Mouse (Mus musculus) liver, embryonic 14.5 days (tissue): ENCODE data around the gene Timm50. TPM values are rescaled to one million over a fixed set of nuclear protein-coding genes. Genes with fewer than 3 reads are reported as not detected.

ENCODE experiments used
- ATAC-seq: fragments of 200-750 bp; cut with Nextera tagmentation; 2 replicates; pipeline ENCODE4 v1.8.0; 2017; ENCODE audit warnings: moderate number of reproducible peaks, mild to moderate bottlenecking, moderate library complexity; ENCODE audit not compliant: insufficient read depth
- DNase-seq, 3 experiments: peaks; one replicate each; pipeline ENCODE4 v3.0.0-alpha.2; 2012 to 2013; ENCODE audit warnings: low read depth in 3 of 3, low spot score in 3 of 3
- H3K27ac ChIP-seq: fragments of 300-500 bp; sonication (generic); 2 replicates; pipeline ENCODE4 v1.5.1; 2014; ENCODE audit warnings: moderate library complexity, mild to moderate bottlenecking, control low read depth, inconsistent platforms
- H3K27me3 ChIP-seq: fragments of 300-500 bp; sonication (generic); 2 replicates; pipeline ENCODE4 v1.6.1; 2014; ENCODE audit warnings: mild to moderate bottlenecking, low read length, moderate library complexity; ENCODE audit not compliant: control insufficient read depth, insufficient read depth
- H3K36me3 ChIP-seq: fragments of 300-500 bp; sonication (generic); replicated peaks from 2 replicates; pipeline ENCODE4 v1.6.1; 2014; ENCODE audit warnings: low read depth; ENCODE audit not compliant: control insufficient read depth, insufficient read depth
- H3K4me1 ChIP-seq, 2 experiments: fragments of 200-500 bp in 1 of 2; fragments of 300-500 bp in 1 of 2; sonication (generic) in 1 of 2; replicated peaks; 2 replicates each; pipeline ENCODE4 v1.6.1; 2012 to 2014; ENCODE audit warnings: antibody characterized with exemption in 1 of 2, inconsistent platforms in 1 of 2, low read length in 1 of 2; ENCODE audit not compliant: control insufficient read depth in 2 of 2, insufficient read depth in 2 of 2
- H3K4me2 ChIP-seq: fragments of 300-500 bp; sonication (generic); 2 replicates; pipeline ENCODE4 v1.6.1; 2014; ENCODE audit warnings: low read depth, mild to moderate bottlenecking, control low read depth, moderate library complexity
- H3K4me3 ChIP-seq, 2 experiments: fragments of 200-500 bp in 1 of 2; fragments of 300-500 bp in 1 of 2; sonication (generic) in 1 of 2; 2 replicates each; pipeline ENCODE4 v1.5.1; 2012 to 2014; ENCODE audit warnings: low read depth in 2 of 2, low read length in 2 of 2, mild to moderate bottlenecking in 2 of 2, control low read depth in 1 of 2, inconsistent platforms in 1 of 2, moderate library complexity in 1 of 2; ENCODE audit not compliant: insufficient read depth in 1 of 2
- H3K9ac ChIP-seq: fragments of 300-500 bp; sonication (generic); replicated peaks from 2 replicates; pipeline ENCODE4 v1.6.1; 2014; ENCODE audit warnings: mild to moderate bottlenecking, control low read depth, moderate library complexity
- H3K9me3 ChIP-seq: fragments of 300-500 bp; sonication (generic); 2 replicates; pipeline ENCODE4 v1.6.1; 2016; ENCODE audit warnings: low read length, mixed read lengths; ENCODE audit not compliant: control insufficient read depth
- CTCF ChIP-seq: IDR thresholded peaks from 2 replicates; pipeline ENCODE4 v1.5.1; 2016; ENCODE audit warnings: antibody characterized with exemption, low read depth, control low read depth
- EP300 ChIP-seq: IDR thresholded peaks from 2 replicates; pipeline ENCODE4 v1.6.1; 2016; ENCODE audit warnings: antibody characterized with exemption, low read depth
- WGBS: fragments of 180-500 bp; shearing (Covaris S2); extraction: QIAGEN DNeasy Blood & Tissue Kit; methylation state at CpG from one replicate; pipeline ENCODE4 v1.1.7; 2014; ENCODE audit not compliant: insufficient replicate concordance; 5-methylcytosine and 5-hydroxymethylcytosine counted together
- polyA plus RNA-seq, 2 experiments: library from polyadenylated mRNA; depleted of rRNA in 1 of 2; stranded (reverse) in 1 of 2; unstranded in 1 of 2; fragments of >200 nt; fragmentation: Nextera tagmentation in 1 of 2; extraction: Ambion mirVana in 1 of 2; gene quantifications; 2 replicates each; pipeline versions ENCODE4 v1.2.1 to v1.2.3; 2012 to 2014

Timm50 gene
- polyA plus RNA-seq, 2 experiments = 45.4 to 91.1 TPM

DNA sequence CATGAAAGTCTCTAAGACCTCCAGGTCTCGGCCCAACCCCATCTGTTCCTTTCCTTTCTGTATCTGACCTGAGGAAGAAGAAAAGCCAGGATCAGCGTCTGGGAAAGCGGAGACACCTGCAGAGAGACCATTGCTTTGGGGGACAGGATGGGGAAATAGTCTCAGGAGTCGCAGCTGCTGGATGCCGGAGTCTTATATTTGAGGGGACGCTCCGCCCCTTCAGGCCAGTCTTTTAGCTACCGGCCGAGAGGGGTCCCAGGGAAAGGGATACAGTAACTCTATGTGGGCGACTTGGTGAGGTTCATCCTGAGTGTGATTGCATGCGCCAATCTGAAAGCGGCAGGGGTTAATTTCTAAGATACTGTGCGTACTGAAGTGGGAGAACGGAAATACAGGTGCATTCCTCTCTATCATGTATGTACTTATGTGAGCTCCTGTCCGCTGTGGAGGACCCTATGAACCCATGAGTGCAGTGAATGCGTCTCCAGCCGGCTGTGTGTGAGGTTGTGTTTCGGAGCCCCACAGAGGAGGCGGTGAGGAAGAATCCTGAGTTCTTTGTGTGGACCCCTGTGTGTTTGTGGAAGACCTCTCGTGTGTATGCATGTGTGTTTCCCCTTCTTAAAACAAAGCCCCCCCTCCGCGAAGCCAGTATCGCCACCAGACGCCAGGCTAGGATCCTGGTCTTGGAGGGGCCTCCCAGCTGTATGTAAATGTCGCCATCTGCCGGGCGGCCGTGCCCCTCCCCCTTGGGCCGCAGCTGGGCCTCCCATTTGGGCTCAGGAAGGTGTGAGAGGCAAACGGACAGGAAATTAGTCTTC is 10.0 kb downstream of the Timm50 start, which contains the start of gene Dll3:
Gene Dll3, minus strand, starts transcription at position 623 of the 818 bp plus-strand sequence.
- ATAC-seq (no peak), DNase-seq (no peak)
- TF ChIP-seq EP300 = no peak
- TF ChIP-seq CTCF = peak; percentile 72
- 0 out of 4 replicates have a peak within 1 kb of the TSS, but pooled peaks of 1 of the 2 experiments have one; percentile 4 for H3K4me3 ChIP-seq
- H3K27me3 ChIP-seq = peaks cover 40% of the 10 kb centered on the region
- H3K27ac ChIP-seq = no peak within 1 kb of the TSS
- H3K9me3 ChIP-seq = no peaks in the 10 kb centered on the region
- peaks cover 15% of the 10 kb centered on the region for H3K36me3 ChIP-seq
- 2% methylated on average over 30 of the region's 30 CpGs for WGBS
- peak within 1 kb of the TSS; percentile 36; the same call in 1 of the 2 replicates for H3K4me2 ChIP-seq
- no peaks in the 10 kb centered on the region for H3K4me1 ChIP-seq
- H3K9ac ChIP-seq = no peak within 1 kb of the TSS

DNA sequence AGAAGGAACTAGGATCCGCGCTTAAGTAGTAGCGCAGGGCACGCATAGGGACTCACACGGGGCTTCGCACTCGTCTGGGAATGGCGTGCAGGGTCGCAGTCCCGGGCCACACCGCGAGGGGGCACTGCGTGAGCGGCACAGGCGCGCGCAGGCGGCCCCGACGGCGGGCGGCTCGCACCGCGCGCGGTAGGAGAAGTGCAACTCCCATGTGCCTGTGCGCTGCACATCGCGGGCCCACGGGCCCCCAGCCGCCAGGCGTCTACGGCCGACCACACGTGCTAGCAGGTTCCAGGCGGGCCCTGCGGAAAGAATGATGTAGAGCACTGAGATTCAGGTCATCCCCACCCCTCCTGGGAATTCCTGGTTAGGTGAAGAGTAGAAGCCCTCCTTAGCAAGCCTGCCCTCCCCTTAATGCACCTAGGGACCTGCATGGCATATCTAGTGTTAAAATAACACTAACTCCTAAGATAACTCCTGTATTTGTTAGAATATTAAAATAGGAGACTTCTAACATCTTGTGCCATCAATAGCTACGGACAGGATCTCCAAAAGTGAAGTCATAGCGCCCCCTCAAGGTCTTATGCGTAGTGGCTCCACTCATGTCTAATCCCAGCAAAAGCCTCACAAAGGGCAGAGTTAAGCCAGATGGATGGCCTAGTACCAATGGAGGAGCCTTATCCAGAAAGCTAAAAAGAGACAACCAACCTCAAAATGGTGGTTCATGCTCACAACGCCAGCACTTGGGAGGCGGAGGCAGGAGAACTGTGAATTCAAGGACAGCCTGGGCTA is 12.8 kb downstream of the Timm50 start:
- Histone ChIP-seq H3K9ac (no peak overlapping the region), H3K27ac (no peak overlapping the region), H3K27me3 (peaks cover 54% of the 10 kb centered on the region), H3K36me3 (no peaks in the 10 kb centered on the region), H3K4me3 (no peak overlapping the region), H3K4me1 (no peaks in the 10 kb centered on the region; a peak in 1 of 4 replicates), H3K4me2 (no peak overlapping the region), H3K9me3 (no peaks in the 10 kb centered on the region)
- TF ChIP-seq CTCF (peak; percentile 57), EP300 (no peak)
- no peak for ATAC-seq
- DNase-seq = peak in 2 of 3 experiments; percentile 43 to 46
- 23% methylated on average over 43 of the region's 43 CpGs for WGBS

DNA sequence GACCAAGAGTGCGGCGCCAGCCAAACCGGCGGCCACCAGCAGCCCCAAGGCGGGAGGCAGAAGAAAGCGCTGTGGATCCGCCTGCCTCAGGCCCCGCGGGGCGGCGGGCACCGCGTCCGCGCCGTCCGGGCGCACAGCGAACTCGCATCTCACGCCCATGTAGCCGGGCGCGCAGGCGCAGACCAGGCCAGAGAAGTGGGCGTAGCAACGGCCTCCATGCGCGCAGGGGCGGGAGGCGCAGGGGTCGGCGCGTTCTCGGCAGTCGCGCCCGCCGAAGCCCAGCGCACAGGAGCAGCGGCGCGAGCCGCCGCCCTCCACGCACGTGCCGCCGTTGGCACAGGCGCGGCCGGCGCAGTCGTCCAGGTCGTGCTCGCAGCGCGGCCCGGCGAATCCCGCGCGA is 17.4 kb downstream of the Timm50 start:
- no peak overlapping the region for H3K27ac ChIP-seq
- H3K4me1 ChIP-seq = no peaks in the 10 kb centered on the region; a peak in 1 of 4 replicates
- peaks cover 63% of the 10 kb centered on the region for H3K27me3 ChIP-seq
- ATAC-seq = peak; percentile 52; the same call in 1 of the 2 replicates
- 11% methylated on average over 56 of the region's 63 CpGs for WGBS
- no peaks in the 10 kb centered on the region for H3K9me3 ChIP-seq
- peak overlapping the region; percentile 57 for H3K4me2 ChIP-seq
- H3K9ac ChIP-seq = no peak overlapping the region
- DNase-seq = peak in 1 of 3 experiments; percentile 30
- H3K4me3 ChIP-seq = peak overlapping the region; percentile 5 to 32; a peak in 3 of 4 replicates
- no peaks in the 10 kb centered on the region for H3K36me3 ChIP-seq
- no peak for TF ChIP-seq EP300
- TF ChIP-seq CTCF = no peak

GRCm38 (mm10) chr7:28290638-28291590 is 21.0 kb downstream of the Timm50 start, which contains the start of gene Selenov:
Selenov (minus strand) TSS chr7:28291186.
- WGBS = 2% methylated on average over 52 of the region's 52 CpGs
- no peak within 1 kb of the TSS for H3K4me3 ChIP-seq
- no peak for ATAC-seq

More at GRCm38 (mm10) chr7:28290638-28291590, 21.0 kb downstream of the Timm50 start, which contains the start of gene Selenov:
- H3K27me3 ChIP-seq = peaks cover 60% of the 10 kb centered on the region
- no peaks in the 10 kb centered on the region for H3K9me3 ChIP-seq
- H3K4me2 ChIP-seq = no peak within 1 kb of the TSS
- H3K27ac ChIP-seq = no peak within 1 kb of the TSS
- DNase-seq = no peak
- TF ChIP-seq CTCF (no peak), EP300 (no peak)
- no peak within 1 kb of the TSS for H3K9ac ChIP-seq
- H3K4me1 ChIP-seq = no peaks in the 10 kb centered on the region; a peak in 1 of 4 replicates
- H3K36me3 ChIP-seq = no peaks in the 10 kb centered on the region
